In genomic region chr10:88376770-88377169, GRCm38 (mm10) we compare ENCODE assay signal across 9 mouse cellular contexts. TPM values are rescaled to one million over a fixed set of nuclear protein-coding genes. Genes with fewer than 3 reads are reported as not detected.
DNase-seq lines count a peak whose midpoint lies in the region; ATAC-seq and TF ChIP-seq lines count a peak whose summit lies in the region.
"Had no signal": no experiment of that assay in that cellular context is flagged by ENCODE, and none has a peak within 500 bp of the region (broad histone marks: within the 10 kb centered on the region; RNA-seq: fewer than 3 reads in every experiment).

No protein-coding gene starts in this region.

- no peak overlapping the region for H3K27ac ChIP-seq in kidney, embryonic 15.5 days
- no peak overlapping the region for H3K27ac ChIP-seq in cerebellum, adult 2 months (ENCODE audit: insufficient read depth, low read length)
- H3K27ac ChIP-seq in hindbrain, embryonic 15.5 days (replicated peaks), result no peak overlapping the region
- H3K27ac ChIP-seq in neural tube, embryonic 11.5 days (ENCODE audit: low read depth, low read length), result no peak overlapping the region
- H3K27ac ChIP-seq: embryonic facial prominence, embryonic 15.5 days had no signal

- intact Hi-C loops in left cerebral cortex, postnatal 36 days (cut with DNase I), result loop anchor here (5.0 kb wide), 1 partner anchor 291 kb away; no protein-coding TSS in a partner anchor

- H3K9me3 ChIP-seq in kidney, embryonic 15.5 days (replicated peaks), result no peaks in the 10 kb centered on the region
- no peaks in the 10 kb centered on the region for H3K9me3 ChIP-seq in hindbrain, embryonic 15.5 days
- H3K9me3 ChIP-seq in neural tube, embryonic 11.5 days (ENCODE audit: control insufficient read depth, low read length), result no peaks in the 10 kb centered on the region
- H3K9me3 ChIP-seq: embryonic facial prominence, embryonic 15.5 days had no signal

- TF ChIP-seq CTCF in cerebellum, adult 2 months (IDR thresholded peaks at IDR 0.05; ENCODE audit: borderline replicate concordance, insufficient read depth, low read depth, low read length), result peak; percentile 85

- H3K36me3 ChIP-seq in kidney, embryonic 15.5 days, result no peaks in the 10 kb centered on the region
- no peaks in the 10 kb centered on the region for H3K36me3 ChIP-seq in hindbrain, embryonic 15.5 days
- H3K36me3 ChIP-seq in neural tube, embryonic 11.5 days (ENCODE audit: control insufficient read depth, insufficient read depth, low read length), result no peaks in the 10 kb centered on the region
- H3K36me3 ChIP-seq: embryonic facial prominence, embryonic 15.5 days had no signal

- H3K9ac ChIP-seq in kidney, embryonic 15.5 days, result no peak overlapping the region
- no peak overlapping the region for H3K9ac ChIP-seq in hindbrain, embryonic 15.5 days
- no peak overlapping the region for H3K9ac ChIP-seq in neural tube, embryonic 11.5 days (ENCODE audit: low read length)
- H3K9ac ChIP-seq: embryonic facial prominence, embryonic 15.5 days had no signal

- no peak for ATAC-seq in kidney, embryonic 15.5 days (replicated peaks; ENCODE audit: low FRiP score)
- peak; percentile 60 for ATAC-seq in frontal cortex, adult (ENCODE audit: low TSS enrichment)
- ATAC-seq in hindbrain, embryonic 15.5 days (ENCODE audit: low FRiP score, low read depth), result no peak
- ATAC-seq in neural tube, embryonic 11.5 days (ENCODE audit: insufficient read depth, low FRiP score, low TSS enrichment), result no peak

- WGBS in kidney, embryonic 15.5 days, result 10% methylated on average over 11 of the region's 11 CpGs
- WGBS in cerebellum, adult 2 months, result under 1% methylated on average over 11 of the region's 11 CpGs
- WGBS in hindbrain, embryonic 15.5 days, result 6% methylated on average over 11 of the region's 11 CpGs
- 12% methylated on average over 11 of the region's 11 CpGs for WGBS in neural tube, embryonic 11.5 days

- H3K4me3 ChIP-seq in kidney, embryonic 15.5 days (replicated peaks), result no peak overlapping the region
- no peak overlapping the region for H3K4me3 ChIP-seq in cerebellum, adult 2 months (replicated peaks; ENCODE audit: insufficient read depth, low read depth, low read length)
- H3K4me3 ChIP-seq in hindbrain, embryonic 15.5 days, result no peak overlapping the region
- no peak overlapping the region for H3K4me3 ChIP-seq in neural tube, embryonic 11.5 days (ENCODE audit: low read depth, low read length)
- H3K4me3 ChIP-seq: embryonic facial prominence, embryonic 15.5 days had no signal

- H3K27me3 ChIP-seq in kidney, embryonic 15.5 days, result peaks cover 6% of the 10 kb centered on the region; the same call in 1 of the 2 replicates
- H3K27me3 ChIP-seq in cerebellum, adult 2 months (ENCODE audit: control insufficient read depth, insufficient read depth, low read length), result no peaks in the 10 kb centered on the region
- no peaks in the 10 kb centered on the region for H3K27me3 ChIP-seq in hindbrain, embryonic 15.5 days
- H3K27me3 ChIP-seq in neural tube, embryonic 11.5 days (ENCODE audit: control insufficient read depth, insufficient read depth, low read length), result no peaks in the 10 kb centered on the region
- H3K27me3 ChIP-seq: embryonic facial prominence, embryonic 15.5 days had no signal

- no peak for TF ChIP-seq POLR2A in cerebellum, adult 2 months (IDR thresholded peaks at IDR 0.05; ENCODE audit: borderline replicate concordance, insufficient read depth, low read length)

- H3K4me1 ChIP-seq in kidney, embryonic 15.5 days, result peaks cover 19% of the 10 kb centered on the region
- H3K4me1 ChIP-seq in cerebellum, adult 2 months (ENCODE audit: control insufficient read depth, insufficient read depth, low read length), result peaks cover 6% of the 10 kb centered on the region; the same call in 1 of the 2 replicates
- H3K4me1 ChIP-seq in hindbrain, embryonic 15.5 days (replicated peaks), result peaks cover 22% of the 10 kb centered on the region
- peaks cover 7% of the 10 kb centered on the region; the same call in 1 of the 2 replicates for H3K4me1 ChIP-seq in neural tube, embryonic 11.5 days (ENCODE audit: control insufficient read depth, insufficient read depth, low read length)

- no peak overlapping the region for H3K4me2 ChIP-seq in kidney, embryonic 15.5 days
- peak overlapping the region; percentile 39 for H3K4me2 ChIP-seq in hindbrain, embryonic 15.5 days
- no peak overlapping the region for H3K4me2 ChIP-seq in neural tube, embryonic 11.5 days (ENCODE audit: low read depth)
- H3K4me2 ChIP-seq: embryonic facial prominence, embryonic 15.5 days had no signal

- peak; percentile 88 for DNase-seq in kidney, adult 18-20 months
- peak; percentile 89 to 94 for DNase-seq in cerebellum, adult 2 months
- DNase-seq in left cerebral cortex, postnatal 36 days (ENCODE audit: low spot score in 2 of 2), result peak; percentile 91 to 93
- DNase-seq in neural tube, embryonic 11.5 days (ENCODE audit: low spot score), result peak; percentile 81
- DNase-seq in telencephalon, adult 2 months (ENCODE audit: low read depth, low spot score), result peak; percentile 90

RNA-seq across cellular contexts. Expression of gene Dram1, which starts 2.1 kb away (rescaled TPM):
- 1.9 and 2.1 TPM in 2 replicates for polyA plus RNA-seq in kidney, embryonic 15.5 days (2015; fragmentation: Nextera tagmentation; extraction: Ambion mirVana)
- 0.43 and 0.80 TPM in 2 replicates for polyA plus RNA-seq in cerebellum, adult 2 months (2012; rRNA removed)
- 0.53 and 0.97 TPM in 2 replicates for polyA plus RNA-seq in hindbrain, embryonic 15.5 days (2015; fragmentation: Nextera tagmentation; extraction: Ambion mirVana)
- total RNA-seq in left cerebral cortex, postnatal 36 days (2021), result 1 to 10 TPM; 1.0 to 1.1 TPM
- polyA plus RNA-seq in neural tube, embryonic 11.5 days (2014; fragmentation: Nextera tagmentation; extraction: Ambion mirVana), result 0.24 and 0.76 TPM in 2 replicates

RNA-seq across cellular contexts. Expression of gene Gnptab, which starts 2.2 kb away (rescaled TPM):
- polyA plus RNA-seq in kidney, embryonic 15.5 days (2015; fragmentation: Nextera tagmentation; extraction: Ambion mirVana), result 12.4 and 14.3 TPM in 2 replicates
- polyA plus RNA-seq in cerebellum, adult 2 months (2012; rRNA removed), result 38.8 and 41.2 TPM in 2 replicates
- 21.9 and 24.0 TPM in 2 replicates for polyA plus RNA-seq in hindbrain, embryonic 15.5 days (2015; fragmentation: Nextera tagmentation; extraction: Ambion mirVana)
- total RNA-seq in left cerebral cortex, postnatal 36 days (2021), result 10 to 100 TPM; 71.4 to 76.5 TPM
- 7.7 and 8.1 TPM in 2 replicates for polyA plus RNA-seq in neural tube, embryonic 11.5 days (2014; fragmentation: Nextera tagmentation; extraction: Ambion mirVana)
